11 mouse cellular contexts compared by ENCODE assay signal in genomic region chr2:29192629-29193278, GRCm38 (mm10).
DNase-seq lines count a peak whose midpoint lies in the region; ATAC-seq lines count a peak whose summit lies in the region.
"Had no signal": no experiment of that assay in that cellular context is flagged by ENCODE, and none has a peak within 500 bp of the region (broad histone marks: within the 10 kb centered on the region; RNA-seq: fewer than 3 reads in every experiment).

No protein-coding gene starts in this region.

- peak overlapping the region; percentile 45; the same call in 1 of the 2 replicates for H3K27ac ChIP-seq in hindbrain, embryonic 10.5 days
- no peak overlapping the region for H3K27ac ChIP-seq in hindbrain, embryonic 16.5 days (ENCODE audit: low read depth, low read length)
- 0 out of 2 replicates have a peak overlapping the region, but pooled peaks have one; percentile 26 for H3K27ac ChIP-seq in neural tube, embryonic 12.5 days
- H3K27ac ChIP-seq: lung, embryonic 15.5 days had no signal

- H3K4me1 ChIP-seq in hindbrain, embryonic 10.5 days (replicated peaks), result peaks cover 51% of the 10 kb centered on the region
- peaks cover 21% of the 10 kb centered on the region for H3K4me1 ChIP-seq in hindbrain, embryonic 16.5 days (ENCODE audit: control insufficient read depth, insufficient read depth, low read depth, low read length)
- peaks cover 36% of the 10 kb centered on the region for H3K4me1 ChIP-seq in neural tube, embryonic 12.5 days

- no peak for ATAC-seq in hindbrain, embryonic 16.5 days
- no peak for ATAC-seq in neural tube, embryonic 12.5 days (ENCODE audit: low FRiP score, low read depth)
- 0 out of 2 replicates have a peak, but pooled peaks have one; percentile 27 for ATAC-seq in common myeloid progenitor, adult 5-6 weeks (replicated peaks; ENCODE audit: low read depth, poor library complexity, severe bottlenecking)
- ATAC-seq: inflammation-experienced regulatory T-cells, adult 6 months had no signal

- H3K9me3 ChIP-seq in hindbrain, embryonic 10.5 days, result no peaks in the 10 kb centered on the region
- no peaks in the 10 kb centered on the region for H3K9me3 ChIP-seq in hindbrain, embryonic 16.5 days (ENCODE audit: control insufficient read depth, low read length)
- H3K9me3 ChIP-seq in neural tube, embryonic 12.5 days, result no peaks in the 10 kb centered on the region
- H3K9me3 ChIP-seq: lung, embryonic 15.5 days had no signal

- H3K27me3 ChIP-seq in hindbrain, embryonic 10.5 days (ENCODE audit: insufficient read depth, poor library complexity, severe bottlenecking), result peaks cover 41% of the 10 kb centered on the region
- H3K27me3 ChIP-seq in hindbrain, embryonic 16.5 days (replicated peaks; ENCODE audit: control insufficient read depth, insufficient read depth, low read length), result peaks cover 9% of the 10 kb centered on the region
- peaks cover 23% of the 10 kb centered on the region for H3K27me3 ChIP-seq in neural tube, embryonic 12.5 days (replicated peaks)

- H3K4me3 ChIP-seq in hindbrain, embryonic 10.5 days, result no peak overlapping the region
- no peak overlapping the region for H3K4me3 ChIP-seq in hindbrain, embryonic 16.5 days (ENCODE audit: low read length)
- no peak overlapping the region for H3K4me3 ChIP-seq in neural tube, embryonic 12.5 days
- H3K4me3 ChIP-seq: erythroblast, embryonic 14.5 days; lung, embryonic 15.5 days had no signal

- no peaks in the 10 kb centered on the region for H3K36me3 ChIP-seq in hindbrain, embryonic 10.5 days
- no peaks in the 10 kb centered on the region for H3K36me3 ChIP-seq in hindbrain, embryonic 16.5 days (ENCODE audit: control insufficient read depth, insufficient read depth, low read length)
- H3K36me3 ChIP-seq in neural tube, embryonic 12.5 days, result no peaks in the 10 kb centered on the region
- H3K36me3 ChIP-seq: lung, embryonic 15.5 days had no signal

- WGBS in hindbrain, embryonic 10.5 days, result 88% methylated on average over 8 of the region's 8 CpGs
- WGBS in hindbrain, embryonic 16.5 days, result 90% methylated on average over 8 of the region's 8 CpGs
- WGBS in neural tube, embryonic 12.5 days, result 85% methylated on average over 8 of the region's 8 CpGs

- H3K4me2 ChIP-seq in hindbrain, embryonic 16.5 days (ENCODE audit: low read length), result no peak overlapping the region
- H3K4me2 ChIP-seq in neural tube, embryonic 12.5 days (replicated peaks), result no peak overlapping the region
- H3K4me2 ChIP-seq: lung, embryonic 15.5 days had no signal

- H3K9ac ChIP-seq in hindbrain, embryonic 16.5 days (ENCODE audit: low read depth, low read length), result no peak overlapping the region
- H3K9ac ChIP-seq in neural tube, embryonic 12.5 days, result no peak overlapping the region
- H3K9ac ChIP-seq: lung, embryonic 15.5 days had no signal

- DNase-seq in hindbrain, embryonic 10.5 days (ENCODE audit: low spot score), result peak; percentile 21
- DNase-seq in neural tube, embryonic 10.5 days (ENCODE audit: extremely low spot score, low spot score), result no peak
- peak; percentile 46 for DNase-seq in testis, postnatal 10 days (ENCODE audit: low spot score)
- no peak for DNase-seq in urinary bladder, postnatal 4 days (ENCODE audit: low spot score in 2 of 2)
- DNase-seq: gastrocnemius, postnatal 36 days had no signal

Comparison
In these comparisons a context has a peak if more than half of its experiments do, and no peak if none do; other contexts are left out.
1. DNase-seq: peak in hindbrain, embryonic 10.5 days (single experiment) and testis, postnatal 10 days (single experiment); none in neural tube, embryonic 10.5 days (single experiment) and urinary bladder, postnatal 4 days (0 of 2).